Mouse (Mus musculus): Measurements from ENCODE around the gene Zbp1. TPM values are rescaled to one million over a fixed set of nuclear protein-coding genes. Genes with fewer than 3 reads are reported as not detected.

Zbp1 gene
- polyA plus RNA-seq, 1 experiment from 2014 or later = 0.57 TPM

GRCm38 (mm10) chr2:173209091-173209815 is 9.5 kb downstream of the Zbp1 start:
- no peak overlapping the region for H3K9ac ChIP-seq
- ATAC-seq (ENCODE audit: extremely low read depth, insufficient number of reproducible peaks, low FRiP score, low TSS enrichment) = no peak
- H3K4me1 ChIP-seq = no peaks in the 10 kb centered on the region
- no peak overlapping the region for H3K4me3 ChIP-seq
- H3K27ac ChIP-seq (replicated peaks) = no peak overlapping the region
- H3K27me3 ChIP-seq (replicated peaks) = peaks cover 8% of the 10 kb centered on the region
- no peaks in the 10 kb centered on the region for H3K36me3 ChIP-seq
- no peaks in the 10 kb centered on the region for H3K9me3 ChIP-seq
- H3K4me2 ChIP-seq = no peak overlapping the region
- 84% methylated on average over 7 of the region's 7 CpGs for WGBS

DNA sequence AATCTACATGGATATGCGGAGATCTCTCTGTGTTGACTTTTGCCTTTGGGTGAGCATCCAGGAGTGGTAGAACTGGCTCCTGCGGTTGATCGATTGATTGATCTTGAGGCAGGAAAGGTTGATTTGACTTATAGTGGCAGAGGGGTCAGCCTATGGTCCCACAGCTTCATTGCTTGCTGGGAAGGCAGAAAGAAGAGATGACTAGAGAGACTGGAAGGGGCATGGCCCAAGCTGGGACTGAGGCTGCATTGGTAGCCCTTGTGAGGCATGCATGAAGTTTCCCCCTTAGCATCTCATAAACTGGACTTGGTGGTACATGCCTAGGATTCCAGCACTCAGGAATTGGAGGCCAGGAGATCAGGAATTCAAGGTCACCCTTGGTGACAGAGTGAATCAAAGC is 11.7 kb downstream of the Zbp1 start:
- Histone ChIP-seq H3K4me2 (no peak overlapping the region), H3K9me3 (no peaks in the 10 kb centered on the region), H3K4me3 (no peak overlapping the region), H3K27ac (replicated peaks) (no peak overlapping the region), H3K36me3 (no peaks in the 10 kb centered on the region), H3K27me3 (replicated peaks) (no peaks in the 10 kb centered on the region; the same call in 1 of the 2 replicates), H3K4me1 (no peaks in the 10 kb centered on the region), H3K9ac (no peak overlapping the region)
- ATAC-seq (ENCODE audit: extremely low read depth, insufficient number of reproducible peaks, low FRiP score, low TSS enrichment) = no peak
- 85% methylated on average over 3 of the region's 3 CpGs for WGBS

- no peak overlapping the region for H3K9ac ChIP-seq
- H3K4me2 ChIP-seq = no peak overlapping the region
- no peaks in the 10 kb centered on the region for H3K36me3 ChIP-seq
- no peaks in the 10 kb centered on the region for H3K9me3 ChIP-seq
- WGBS = 85% methylated on average over 14 of the region's 14 CpGs
- H3K27ac ChIP-seq (replicated peaks) = no peak overlapping the region
- ATAC-seq (ENCODE audit: extremely low read depth, insufficient number of reproducible peaks, low FRiP score, low TSS enrichment) = no peak
- no peak overlapping the region for H3K4me3 ChIP-seq
- no peaks in the 10 kb centered on the region for H3K4me1 ChIP-seq
- H3K27me3 ChIP-seq (replicated peaks) = 0 out of 2 replicates have a peak, but pooled peaks cover 3% of the 10 kb centered on the region
These were observed 13.1 kb downstream of the Zbp1 start for GRCm38 (mm10) chr2:173205563-173206099.

GRCm38 (mm10) chr2:173204671-173205070 is 14.1 kb downstream of the Zbp1 start:
- ATAC-seq (ENCODE audit: extremely low read depth, insufficient number of reproducible peaks, low FRiP score, low TSS enrichment) = no peak
- Histone ChIP-seq H3K4me3 (no peak overlapping the region), H3K36me3 (no peaks in the 10 kb centered on the region), H3K4me1 (no peaks in the 10 kb centered on the region), H3K4me2 (no peak overlapping the region), H3K9me3 (no peaks in the 10 kb centered on the region), H3K27me3 (replicated peaks) (0 out of 2 replicates have a peak, but pooled peaks cover 3% of the 10 kb centered on the region), H3K9ac (no peak overlapping the region), H3K27ac (replicated peaks) (no peak overlapping the region)
- WGBS = 59% methylated on average over 4 of the region's 4 CpGs

GRCm38 (mm10) chr2:173203726-173204125 is 15.0 kb downstream of the Zbp1 start:
- WGBS = 81% methylated on average over 3 of the region's 3 CpGs
- Histone ChIP-seq H3K27ac (replicated peaks) (no peak overlapping the region), H3K27me3 (replicated peaks) (0 out of 2 replicates have a peak, but pooled peaks cover 3% of the 10 kb centered on the region), H3K9ac (no peak overlapping the region), H3K36me3 (no peaks in the 10 kb centered on the region), H3K4me3 (no peak overlapping the region), H3K4me2 (no peak overlapping the region), H3K9me3 (no peaks in the 10 kb centered on the region), H3K4me1 (no peaks in the 10 kb centered on the region)
- ATAC-seq (ENCODE audit: extremely low read depth, insufficient number of reproducible peaks, low FRiP score, low TSS enrichment) = no peak

DNA sequence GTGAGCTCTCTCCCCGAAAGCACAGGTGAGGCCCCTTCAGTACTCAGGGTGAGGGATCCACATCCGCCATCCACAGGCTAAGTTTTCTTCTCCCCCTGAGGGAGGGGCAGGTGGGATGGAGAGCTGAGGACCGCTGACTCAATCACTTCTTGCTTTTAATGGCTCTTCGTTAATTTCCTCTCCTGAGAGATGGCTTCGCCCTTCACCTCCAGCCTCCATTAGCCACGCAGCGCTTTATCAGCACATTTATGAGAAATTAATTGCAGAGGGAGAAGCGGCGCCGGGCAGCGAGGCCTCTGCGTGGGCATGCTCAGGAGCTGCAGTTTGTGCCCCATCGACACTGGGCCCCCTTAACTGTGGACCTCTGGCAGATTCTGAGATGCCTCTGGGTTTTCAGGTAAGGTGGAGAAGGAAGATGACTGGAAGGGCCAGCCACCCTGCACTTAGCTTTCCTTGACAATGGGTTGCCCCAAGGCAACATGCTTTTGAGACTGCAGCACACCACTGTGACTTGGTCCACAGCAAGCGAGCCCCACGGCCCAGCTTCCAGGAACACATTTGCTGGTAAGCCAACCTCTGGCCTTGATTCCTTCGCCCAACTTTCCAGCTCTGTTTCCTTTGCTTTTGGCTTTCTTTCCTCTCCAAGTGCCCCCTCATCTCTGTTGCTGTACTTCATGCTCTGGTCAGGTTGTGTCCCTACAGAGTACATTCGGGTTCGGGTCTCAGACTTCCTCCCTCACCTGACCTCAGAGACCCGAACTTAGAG is 15.6 kb downstream of the Zbp1 start:
- Histone ChIP-seq H3K9ac (no peak overlapping the region), H3K27me3 (replicated peaks) (0 out of 2 replicates have a peak, but pooled peaks cover 3% of the 10 kb centered on the region), H3K4me2 (no peak overlapping the region), H3K9me3 (no peaks in the 10 kb centered on the region), H3K4me1 (no peaks in the 10 kb centered on the region), H3K4me3 (no peak overlapping the region), H3K27ac (replicated peaks) (no peak overlapping the region), H3K36me3 (no peaks in the 10 kb centered on the region)
- no peak for ATAC-seq (ENCODE audit: extremely low read depth, insufficient number of reproducible peaks, low FRiP score, low TSS enrichment)
- 78% methylated on average over 19 of the region's 19 CpGs for WGBS

DNA sequence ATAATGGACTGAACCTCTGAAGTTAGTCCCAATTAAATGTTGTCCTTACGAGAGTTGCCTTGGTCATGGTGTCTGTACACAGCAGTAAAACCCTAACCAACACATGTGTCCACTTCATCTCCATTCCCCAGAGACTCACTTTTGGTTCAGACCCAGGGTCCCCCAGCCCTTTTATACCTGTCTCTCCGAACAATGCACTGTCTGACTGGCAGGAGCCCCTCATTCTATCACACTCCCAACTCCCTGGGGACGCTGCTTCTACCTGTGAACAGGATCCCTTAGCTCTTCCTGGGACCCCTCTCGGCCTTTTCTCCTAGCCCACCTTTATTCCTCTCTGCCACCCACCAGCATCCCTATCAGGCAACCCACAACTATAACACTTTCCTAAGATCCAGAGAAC is 23.9 kb downstream of the Zbp1 start:
- no peaks in the 10 kb centered on the region for H3K36me3 ChIP-seq
- no peak overlapping the region for H3K9ac ChIP-seq
- H3K27me3 ChIP-seq (replicated peaks) = no peaks in the 10 kb centered on the region
- no peak overlapping the region for H3K4me2 ChIP-seq
- no peak for ATAC-seq (ENCODE audit: extremely low read depth, insufficient number of reproducible peaks, low FRiP score, low TSS enrichment)
- no peak overlapping the region for H3K4me3 ChIP-seq
- 69% methylated on average over 4 of the region's 4 CpGs for WGBS
- H3K27ac ChIP-seq (replicated peaks) = no peak overlapping the region
- no peaks in the 10 kb centered on the region for H3K4me1 ChIP-seq
- peaks cover 6% of the 10 kb centered on the region; the same call in 1 of the 2 replicates for H3K9me3 ChIP-seq

DNA sequence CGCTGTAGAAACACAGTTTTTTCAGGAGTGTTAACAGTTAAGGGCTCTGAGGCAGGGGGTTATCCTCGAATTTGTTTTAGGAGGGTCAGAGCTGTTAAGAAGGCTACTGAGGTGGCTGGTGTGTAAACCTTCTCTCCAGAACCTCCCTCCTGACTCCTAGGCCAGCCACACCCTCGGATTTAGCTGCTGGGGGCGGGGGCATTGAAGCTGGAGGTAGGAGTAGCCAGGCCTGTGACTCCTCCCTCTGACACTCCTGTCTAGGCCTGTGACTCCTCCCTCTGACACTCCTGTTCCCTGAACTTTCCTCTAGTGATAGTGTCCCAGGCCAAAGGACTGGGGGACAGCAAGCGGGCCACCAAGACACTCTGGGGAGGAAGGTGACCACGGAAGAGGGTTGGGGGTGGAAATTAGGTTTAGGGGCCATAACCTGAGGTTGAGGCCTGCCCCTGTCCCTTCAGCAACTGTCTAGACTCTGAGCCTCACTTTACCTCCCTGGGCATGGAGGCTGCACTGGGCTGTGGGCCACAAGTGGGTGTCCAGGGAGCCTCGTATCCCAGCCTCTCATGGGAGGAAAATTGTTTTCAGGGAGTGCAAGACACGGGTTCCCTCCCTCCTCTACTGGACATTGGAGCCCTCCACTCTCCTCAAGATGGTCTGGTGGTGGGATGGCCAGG is 31.4 kb downstream of the Zbp1 start:
- ATAC-seq (ENCODE audit: extremely low read depth, insufficient number of reproducible peaks, low FRiP score, low TSS enrichment) = no peak
- no peak overlapping the region for H3K9ac ChIP-seq
- H3K4me3 ChIP-seq = no peak overlapping the region
- no peaks in the 10 kb centered on the region for H3K36me3 ChIP-seq
- no peaks in the 10 kb centered on the region for H3K9me3 ChIP-seq
- peaks cover 54% of the 10 kb centered on the region for H3K27me3 ChIP-seq (replicated peaks)
- H3K27ac ChIP-seq (replicated peaks) = no peak overlapping the region
- H3K4me1 ChIP-seq = peaks cover 4% of the 10 kb centered on the region; the same call in 1 of the 2 replicates
- WGBS = 36% methylated on average over 8 of the region's 8 CpGs
- H3K4me2 ChIP-seq = no peak overlapping the region

DNA sequence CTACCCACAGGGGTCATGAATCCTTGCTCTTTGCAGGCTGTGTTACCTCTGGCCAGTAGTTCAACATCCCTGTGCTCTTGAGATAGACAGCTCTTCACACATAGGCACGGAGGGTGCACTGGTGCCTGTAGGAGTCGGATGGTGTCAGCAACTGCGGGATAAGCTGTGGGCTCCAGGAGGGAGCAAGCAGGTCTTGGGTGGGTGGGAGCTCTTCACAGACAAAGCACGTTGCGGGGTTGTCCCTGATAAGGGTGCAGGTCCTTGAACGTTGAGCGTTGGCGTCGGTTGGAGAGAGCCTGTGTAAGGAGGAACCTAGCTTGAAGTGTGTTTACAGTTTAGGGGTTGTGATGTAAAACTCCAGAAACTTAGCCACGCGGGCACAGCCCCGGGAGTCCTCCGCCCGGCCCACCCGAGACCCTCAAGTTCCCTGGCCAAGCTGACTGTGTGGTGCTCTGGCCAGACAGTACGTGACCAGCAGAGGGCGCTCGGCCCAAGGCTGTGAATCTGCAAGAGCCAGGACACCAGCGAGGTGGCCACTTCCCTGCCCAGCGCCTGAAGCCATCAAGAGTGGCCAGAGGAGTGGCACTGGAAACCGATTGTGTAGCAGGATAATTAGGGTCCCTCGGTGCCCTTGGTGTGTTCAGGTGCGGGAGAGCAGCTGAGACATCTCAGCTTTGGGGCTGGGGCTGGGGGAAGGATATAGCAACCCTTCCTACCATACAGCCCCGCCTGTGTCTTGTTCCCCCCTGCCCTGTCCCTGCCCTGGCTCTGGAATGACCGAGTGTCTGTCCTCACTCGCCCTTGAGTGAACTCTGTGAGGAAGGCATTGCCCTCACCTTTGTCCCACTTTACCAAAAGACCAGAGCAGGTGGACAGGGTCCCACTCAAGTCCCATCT is 32.4 kb downstream of the Zbp1 start:
- Histone ChIP-seq H3K9ac (0 out of 2 replicates have a peak overlapping the region, but pooled peaks have one; percentile 14), H3K36me3 (no peaks in the 10 kb centered on the region), H3K27ac (replicated peaks) (no peak overlapping the region), H3K4me1 (peaks cover 4% of the 10 kb centered on the region; the same call in 1 of the 2 replicates), H3K27me3 (replicated peaks) (peaks cover 64% of the 10 kb centered on the region), H3K9me3 (no peaks in the 10 kb centered on the region), H3K4me3 (no peak overlapping the region), H3K4me2 (no peak overlapping the region)
- WGBS = 23% methylated on average over 26 of the region's 26 CpGs
- ATAC-seq (ENCODE audit: extremely low read depth, insufficient number of reproducible peaks, low FRiP score, low TSS enrichment) = no peak

DNA sequence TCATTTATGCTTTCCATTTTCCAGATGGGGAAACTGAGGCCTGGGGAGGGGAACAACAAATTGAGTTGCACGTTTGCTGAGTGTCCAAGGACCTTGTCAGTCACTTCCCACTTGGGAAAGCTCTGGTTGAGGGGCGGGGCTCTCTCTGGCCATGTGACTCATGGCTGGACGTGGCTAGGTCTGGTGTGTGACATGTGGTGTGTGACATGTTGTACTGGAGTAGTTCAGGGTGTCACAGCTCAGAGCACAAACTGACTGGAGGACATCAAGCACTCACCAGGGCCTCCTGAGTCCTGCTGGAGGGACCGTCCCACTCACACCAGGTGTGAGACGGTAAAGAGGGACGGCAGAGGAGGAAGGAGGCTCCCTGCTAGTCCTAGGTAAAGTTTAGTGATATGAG is 33.4 kb downstream of the Zbp1 start:
- H3K27ac ChIP-seq (replicated peaks) = no peak overlapping the region
- no peak for ATAC-seq (ENCODE audit: extremely low read depth, insufficient number of reproducible peaks, low FRiP score, low TSS enrichment)

More for the DNA sequence above, 33.4 kb downstream of the Zbp1 start:
- Histone ChIP-seq H3K27me3 (replicated peaks) (peaks cover 73% of the 10 kb centered on the region), H3K9me3 (no peaks in the 10 kb centered on the region), H3K4me3 (no peak overlapping the region), H3K4me2 (no peak overlapping the region), H3K4me1 (peaks cover 4% of the 10 kb centered on the region; the same call in 1 of the 2 replicates), H3K36me3 (no peaks in the 10 kb centered on the region), H3K9ac (no peak overlapping the region)
- WGBS = 55% methylated on average over 6 of the region's 6 CpGs

All from heart, embryonic 13.5 days (tissue).